Mouse (Mus musculus) CD4-positive helper T cell, adult 2 months (primary cell): Measurements from ENCODE around the gene Dennd4a.

Experiments
- DNase-seq: peaks from one replicate; pipeline ENCODE4 v3.0.0-alpha.2; 2012; ENCODE audit warnings: low read depth, missing footprints, low spot score

The Dennd4a gene

DNA sequence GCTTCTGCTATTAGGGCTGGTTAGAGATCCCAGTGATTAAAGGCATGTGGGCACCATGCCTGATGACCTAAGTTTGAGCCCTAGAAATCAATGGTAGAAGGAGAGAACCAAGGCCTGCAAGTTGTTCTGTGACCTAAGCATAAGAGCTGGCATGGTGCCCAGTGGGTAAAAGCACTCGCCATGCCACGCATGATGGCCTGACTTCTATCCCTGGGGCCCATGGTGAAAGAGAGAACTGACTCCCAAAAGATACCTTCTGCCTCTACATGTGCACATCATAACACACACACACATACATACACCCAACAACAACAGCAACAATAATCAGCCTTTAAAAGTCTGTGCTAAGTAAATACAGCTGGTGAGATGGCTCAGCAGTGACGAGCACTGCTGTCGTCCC, 102.3 kb downstream of the Dennd4a start:
- no peak for DNase-seq

DNA sequence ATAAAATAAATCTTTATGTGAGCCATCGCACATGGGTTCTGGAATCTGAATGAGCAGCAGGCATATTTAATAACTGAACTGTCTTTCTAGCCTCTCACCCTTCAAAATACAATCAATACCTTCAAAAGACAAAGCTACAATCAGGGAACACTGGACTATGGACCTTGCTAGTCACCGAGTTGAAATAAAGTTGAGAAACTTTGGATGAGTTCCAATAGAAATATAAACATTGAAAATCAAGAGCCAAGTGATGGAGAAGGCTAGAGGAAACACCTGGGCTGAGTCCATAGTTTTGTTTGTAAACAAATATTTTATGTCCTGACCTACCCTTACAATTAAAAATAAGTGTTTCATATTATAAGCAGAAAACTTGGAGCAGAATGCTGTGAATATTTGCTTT, 102.8 kb downstream of the Dennd4a start:
- DNase-seq: no peak

DNA sequence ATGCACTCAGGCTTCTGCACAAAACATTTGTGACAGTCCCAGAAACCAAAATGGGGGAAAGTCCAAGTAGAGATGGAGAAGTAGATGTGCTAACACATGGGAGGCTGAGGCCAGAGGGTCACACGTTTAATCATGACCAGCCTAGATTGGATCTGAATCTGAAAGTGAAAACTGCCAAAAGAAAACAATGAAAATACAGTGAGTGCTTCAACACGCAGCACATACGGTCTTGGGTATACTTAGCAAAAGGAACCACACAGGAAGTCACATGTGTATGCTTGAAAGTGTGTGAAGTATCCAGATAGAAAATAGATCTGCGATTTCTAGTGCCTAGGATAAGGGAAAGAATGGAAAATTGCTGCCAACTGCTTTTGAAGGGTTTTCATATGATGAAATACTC, 103.5 kb downstream of the Dennd4a start:
- peak; percentile 30 for DNase-seq

DNA sequence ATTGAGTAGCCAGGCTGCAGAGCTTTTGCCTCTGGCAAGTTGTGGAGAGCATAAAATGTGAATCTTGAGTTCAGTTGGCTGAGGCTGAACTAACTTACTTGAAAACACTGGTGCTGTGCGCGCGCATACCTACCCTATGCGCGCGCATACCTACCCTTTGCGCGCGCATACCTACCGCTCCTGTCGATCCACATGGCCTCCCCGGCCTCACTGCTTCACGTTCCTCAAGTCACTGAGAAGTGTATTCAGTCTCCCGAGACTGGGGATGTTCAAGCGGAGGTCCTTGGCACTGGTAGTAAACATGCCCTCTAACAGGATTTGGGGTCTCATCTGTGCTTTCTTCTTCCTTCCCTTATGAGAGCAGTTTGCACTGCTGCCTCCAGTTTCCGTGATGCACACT, 107.4 kb downstream of the Dennd4a start:
- peak; percentile 82 for DNase-seq

DNA sequence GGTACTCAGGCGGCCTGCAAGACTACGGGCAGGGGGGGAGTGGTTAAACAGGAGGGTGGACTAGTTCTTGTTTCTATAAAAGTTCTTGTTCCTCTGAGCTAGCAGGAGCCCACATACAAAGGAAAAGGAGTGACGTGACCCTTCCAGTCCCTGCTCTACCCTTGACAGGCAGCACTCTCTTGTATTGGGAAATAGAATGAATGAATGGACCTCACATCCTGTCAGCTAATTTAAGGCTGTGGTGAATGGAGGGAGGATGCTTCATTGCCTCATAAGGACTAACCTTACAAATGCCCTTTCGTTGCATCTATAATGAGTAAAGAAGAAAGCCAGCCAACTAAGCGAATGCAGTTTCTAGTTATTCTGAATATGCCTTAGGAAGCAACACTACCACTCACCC, 114.6 kb downstream of the Dennd4a start:
- no peak for DNase-seq

DNA sequence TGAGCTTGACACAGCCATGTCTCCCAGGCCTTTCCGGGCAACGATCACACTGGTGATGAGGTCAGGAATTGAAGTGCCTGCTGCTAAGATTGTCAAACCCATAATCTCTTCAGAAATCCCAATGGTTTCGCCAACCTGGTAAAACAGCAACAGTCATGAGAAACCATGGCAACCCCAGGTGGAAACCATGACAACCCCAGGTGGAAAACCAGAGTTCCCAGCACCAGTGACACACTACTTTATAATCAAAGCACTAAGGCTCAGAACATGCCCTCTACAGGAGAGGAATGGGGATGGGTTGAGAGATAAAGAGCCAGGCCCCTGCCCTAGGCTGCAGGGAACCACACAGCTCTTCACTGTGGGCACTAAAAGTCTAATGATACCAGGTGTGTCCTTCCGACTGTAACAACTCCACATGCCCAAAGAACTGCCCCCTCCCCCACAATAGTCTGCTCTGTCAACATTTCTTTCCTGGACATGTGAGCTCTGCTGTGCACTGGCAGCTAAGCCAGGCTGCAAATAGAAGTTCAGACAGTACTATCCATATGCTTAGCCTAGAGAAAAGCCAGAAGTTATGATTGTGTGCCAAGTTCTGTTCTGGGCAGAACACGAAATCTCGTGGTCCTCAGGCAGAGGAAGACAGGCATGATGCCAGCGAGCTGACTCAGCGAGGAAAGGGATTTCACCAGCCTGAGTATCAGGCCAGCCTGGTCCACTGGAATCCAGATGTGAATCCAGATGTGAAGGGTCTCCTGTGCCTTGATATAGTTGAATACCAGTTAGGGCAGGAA, 115.3 kb downstream of the Dennd4a start:
- DNase-seq: no peak

DNA sequence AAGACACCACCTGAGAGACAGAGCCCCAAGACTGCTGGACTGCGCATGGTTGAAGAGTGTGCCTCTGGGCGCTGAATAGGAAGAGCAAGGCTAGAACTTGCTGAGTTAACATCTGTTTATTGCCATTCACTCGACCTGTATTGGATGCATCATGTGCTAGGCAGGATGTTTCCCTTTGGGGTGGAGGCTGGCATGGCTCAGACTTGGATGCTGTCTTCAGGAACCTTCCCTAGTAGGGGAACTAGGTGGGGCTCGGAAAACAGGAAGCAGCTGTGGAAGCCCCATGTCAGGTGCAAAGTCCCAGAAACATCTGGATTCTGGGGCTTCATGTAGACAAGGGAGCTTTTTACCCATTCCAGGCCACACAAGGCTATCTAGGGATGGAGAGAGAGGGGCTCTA, 119.1 kb downstream of the Dennd4a start:
- no peak for DNase-seq

DNA sequence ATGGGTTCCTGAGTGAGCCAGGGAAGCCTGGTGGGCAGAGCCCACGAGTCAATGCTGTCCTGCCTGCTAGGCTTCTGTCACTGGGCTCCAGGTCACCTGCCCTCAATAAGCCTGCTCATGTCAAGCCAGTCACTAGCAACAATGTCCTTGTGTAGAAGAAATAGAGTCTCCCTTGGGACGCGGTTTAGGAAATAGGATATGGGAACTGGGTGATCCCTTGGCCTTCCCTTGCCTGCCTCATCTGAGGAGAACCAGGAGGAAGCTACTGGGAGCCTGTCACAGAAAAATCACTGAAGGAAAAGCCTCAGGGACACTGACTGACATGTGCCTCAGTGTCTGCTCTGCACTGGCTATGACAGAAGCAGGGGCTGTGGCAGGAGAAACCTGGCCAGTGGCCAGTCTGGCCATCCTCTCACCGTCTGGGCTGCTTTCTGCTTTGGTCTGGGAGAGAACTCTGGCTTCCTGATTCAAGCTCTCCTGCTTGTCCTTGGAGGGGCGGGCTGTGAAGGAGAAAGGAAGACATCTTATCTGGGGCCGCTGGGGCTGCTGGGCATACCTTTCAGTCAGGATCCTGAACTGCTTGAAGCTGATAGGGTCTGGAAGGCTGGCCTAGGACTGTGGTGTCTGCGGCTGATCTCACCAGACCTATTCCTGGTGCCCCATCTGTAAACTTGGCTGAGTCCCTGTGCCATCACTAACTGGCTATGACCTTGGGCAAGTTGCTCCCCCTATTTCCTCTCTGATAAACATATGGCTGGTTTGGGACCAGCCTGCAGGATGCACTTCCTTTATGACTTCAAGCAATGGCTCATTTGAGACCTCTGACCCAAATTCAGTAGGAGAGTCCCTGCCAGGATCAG, 120.8 kb downstream of the Dennd4a start:
- no peak for DNase-seq

DNA sequence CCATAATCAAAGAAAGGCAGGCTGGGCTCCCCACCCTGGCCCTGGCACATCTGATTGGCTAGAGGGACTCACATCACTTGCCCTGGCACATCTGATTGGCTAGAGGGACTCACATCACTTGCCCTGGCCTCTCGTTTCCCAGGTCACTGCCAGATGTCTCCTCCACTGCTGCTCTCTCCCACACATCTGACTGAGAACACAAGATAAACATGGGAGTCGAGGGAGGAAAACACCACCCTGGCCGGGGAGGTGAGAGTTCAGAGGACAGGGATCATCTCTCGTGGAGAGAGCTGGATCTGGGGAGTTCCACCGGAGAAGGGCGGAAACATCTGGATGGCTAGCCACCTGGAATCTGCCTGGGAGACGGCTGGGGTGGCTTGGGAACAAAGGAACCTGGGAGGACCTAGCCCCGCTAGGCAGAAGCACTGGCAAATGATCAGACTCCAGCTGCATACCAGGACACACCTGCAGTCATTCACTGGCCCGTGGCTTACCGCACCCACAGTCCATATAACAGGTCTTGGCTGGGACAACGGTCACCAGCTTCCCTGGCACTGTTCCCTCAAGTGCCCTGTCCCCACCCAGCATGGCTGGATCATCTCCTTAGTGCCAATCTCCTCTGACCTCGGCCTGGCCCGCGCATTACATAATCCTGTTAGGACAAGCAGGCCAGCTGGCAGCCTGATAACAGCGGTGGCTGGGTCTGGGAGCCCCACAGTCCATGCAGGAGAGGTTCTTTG, 123.0 kb downstream of the Dennd4a start:
- DNase-seq: no peak

DNA sequence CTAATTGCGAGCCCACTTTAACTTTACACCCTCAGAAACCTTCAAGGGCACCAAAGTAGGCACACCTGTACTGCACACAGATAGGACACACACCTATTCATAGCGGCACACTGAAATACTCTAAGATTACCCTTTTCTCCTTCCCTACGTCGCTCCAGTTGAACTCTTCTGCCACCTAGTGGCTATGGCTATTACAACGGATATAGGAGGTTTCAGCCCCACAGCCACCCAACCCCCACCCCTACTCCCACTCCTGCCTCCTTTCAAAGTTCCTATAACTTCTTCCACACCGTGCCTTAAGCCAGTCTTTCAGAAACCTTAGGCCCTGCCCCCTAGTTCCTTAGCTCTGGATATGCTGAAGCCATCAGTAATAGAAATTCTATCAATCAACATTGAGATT, 125.4 kb downstream of the Dennd4a start:
- peak; percentile 77 for DNase-seq

DNA sequence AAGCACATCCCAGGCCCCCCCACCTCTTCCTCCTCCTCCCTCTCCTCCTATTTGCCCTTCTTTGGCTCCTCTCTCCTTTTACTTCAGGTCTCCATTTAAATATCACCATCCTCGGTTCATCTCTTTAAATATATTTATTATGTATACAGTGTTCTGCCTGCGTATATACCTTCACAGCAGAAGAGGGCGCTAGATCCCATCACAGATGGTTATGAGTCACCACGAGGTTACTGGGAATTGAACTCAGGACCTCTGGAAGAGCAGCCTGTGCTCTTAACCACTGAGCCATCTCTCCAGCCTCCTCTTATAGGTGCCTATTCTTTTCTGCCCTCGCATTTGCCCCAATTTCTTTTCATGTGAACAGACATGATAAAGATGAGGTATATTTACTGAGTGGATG, 126.4 kb downstream of the Dennd4a start:
- no peak for DNase-seq

DNA sequence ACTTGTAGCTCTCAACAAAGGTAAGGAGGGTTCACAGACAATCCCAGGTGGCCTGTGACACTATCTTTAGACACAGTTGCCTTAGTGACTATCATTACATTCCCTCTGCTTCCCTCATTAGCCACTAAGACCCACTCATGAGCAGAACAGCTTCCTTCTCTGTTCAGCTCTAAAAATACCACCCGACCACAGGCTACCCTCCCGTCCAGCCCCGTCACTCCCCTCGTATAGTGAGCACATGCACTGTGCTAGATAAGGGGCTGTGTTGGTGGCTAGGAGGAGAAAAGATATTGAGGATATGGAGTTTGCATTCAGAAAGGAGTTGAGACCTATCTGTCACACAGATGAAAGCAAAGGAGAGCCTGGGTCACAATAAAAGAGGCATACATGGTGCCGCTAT, 127.4 kb downstream of the Dennd4a start:
- DNase-seq: no peak

DNA sequence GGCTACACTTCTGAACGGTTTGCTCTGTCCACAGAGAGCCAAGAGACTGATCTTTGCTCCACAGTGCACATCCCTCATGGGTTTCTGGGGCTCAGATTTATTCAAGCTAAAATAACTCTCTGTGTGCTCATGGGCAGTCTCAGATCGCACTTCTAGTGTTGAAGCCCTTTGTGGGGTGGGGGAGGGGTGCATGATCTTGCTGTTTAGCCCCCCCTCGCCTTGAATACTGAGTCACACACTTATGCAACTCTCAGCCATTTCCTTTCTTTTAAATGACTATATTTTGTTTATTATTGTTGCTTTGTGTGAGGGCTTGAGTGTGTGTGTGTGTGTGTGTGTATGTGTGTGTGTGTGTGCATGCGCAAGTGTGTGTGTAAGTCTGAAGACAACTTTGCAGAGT, 128.1 kb downstream of the Dennd4a start:
- DNase-seq: no peak

DNA sequence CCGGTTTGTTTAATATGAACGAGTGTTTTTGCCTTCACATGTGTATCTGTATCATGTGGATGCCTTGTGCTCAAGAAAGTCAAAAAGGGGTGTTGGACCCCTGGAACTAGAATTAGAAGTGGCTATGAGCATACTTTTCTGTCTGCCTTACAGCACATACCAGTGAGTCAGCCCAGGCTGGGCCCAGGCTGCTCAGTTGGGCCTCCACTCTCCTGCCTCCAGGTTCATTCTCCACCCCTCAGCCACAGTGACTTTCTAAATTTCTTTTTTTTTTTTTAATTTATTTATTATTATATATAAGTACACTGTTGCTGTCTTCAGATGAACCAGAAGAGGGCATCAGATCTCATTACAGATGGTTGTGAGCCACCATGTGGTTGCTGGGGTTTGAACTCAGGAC, 128.7 kb downstream of the Dennd4a start:
- no peak for DNase-seq

DNA sequence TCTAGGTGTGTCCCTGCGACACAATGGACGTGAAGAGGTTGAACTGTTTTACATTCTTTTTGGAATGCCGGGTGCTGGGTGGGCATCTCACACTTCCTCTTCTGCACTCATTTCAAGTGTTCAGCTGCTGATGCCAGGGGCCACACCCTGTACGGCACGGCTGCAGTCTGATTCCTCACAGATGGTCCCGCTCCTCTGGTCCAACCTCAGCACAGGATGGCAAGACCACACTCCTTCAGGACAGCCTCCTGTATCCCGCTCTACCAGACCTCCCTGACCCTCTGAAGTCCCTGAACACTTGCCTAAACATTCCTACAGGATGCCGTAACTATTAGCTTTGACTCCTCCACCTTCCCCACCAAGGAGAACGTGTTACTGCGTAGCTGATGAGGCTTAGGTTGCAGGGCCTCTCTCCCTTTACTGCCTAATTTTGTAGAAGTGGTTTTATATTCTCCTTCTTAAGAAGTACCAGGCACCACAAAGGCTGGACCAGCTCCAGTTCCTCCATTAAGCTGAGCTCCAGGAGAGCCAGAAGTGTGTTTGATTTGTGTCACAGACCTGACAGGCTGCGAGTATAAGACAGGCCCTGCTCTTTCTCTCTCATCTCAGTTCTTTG, 129.7 kb downstream of the Dennd4a start:
- no peak for DNase-seq

DNA sequence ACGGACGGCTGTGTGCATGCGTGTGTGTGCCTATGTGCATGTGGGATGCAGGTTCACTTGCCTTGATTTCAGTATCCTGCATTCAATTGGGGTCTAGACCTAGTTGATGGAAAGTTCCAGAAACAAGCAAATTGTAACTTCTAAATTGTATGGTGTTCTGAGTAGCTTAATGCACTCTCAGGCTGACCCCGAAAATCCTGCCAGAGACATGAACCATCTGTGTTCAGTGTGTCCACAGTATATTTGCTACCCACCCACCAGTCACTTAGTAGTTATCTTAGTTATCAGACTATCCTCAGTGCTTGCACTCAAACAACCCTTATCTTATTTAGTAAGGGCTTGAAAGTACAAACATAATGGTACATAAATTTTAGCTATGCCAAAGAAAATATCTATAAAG, 130.5 kb downstream of the Dennd4a start:
- no peak for DNase-seq

DNA sequence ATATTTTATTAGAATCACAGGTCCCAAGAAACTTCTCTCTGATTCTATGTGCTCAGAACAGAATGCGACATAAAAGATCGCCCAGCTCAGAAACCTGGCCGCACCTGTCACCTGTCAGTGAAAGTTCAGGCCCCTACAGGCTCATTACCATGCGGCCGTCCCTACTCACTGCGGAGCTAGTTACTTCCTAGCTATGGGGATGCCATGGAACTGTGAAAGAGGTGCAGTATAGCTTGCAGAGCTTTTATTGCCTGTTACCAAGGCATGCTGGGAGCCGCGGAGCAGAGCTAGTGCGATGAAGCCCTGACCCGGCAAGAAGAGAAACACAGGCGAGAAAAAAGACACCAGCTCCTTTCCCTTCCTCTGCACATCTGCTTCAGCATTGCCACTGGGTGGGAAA, 132.9 kb downstream of the Dennd4a start:
- DNase-seq: no peak

DNA sequence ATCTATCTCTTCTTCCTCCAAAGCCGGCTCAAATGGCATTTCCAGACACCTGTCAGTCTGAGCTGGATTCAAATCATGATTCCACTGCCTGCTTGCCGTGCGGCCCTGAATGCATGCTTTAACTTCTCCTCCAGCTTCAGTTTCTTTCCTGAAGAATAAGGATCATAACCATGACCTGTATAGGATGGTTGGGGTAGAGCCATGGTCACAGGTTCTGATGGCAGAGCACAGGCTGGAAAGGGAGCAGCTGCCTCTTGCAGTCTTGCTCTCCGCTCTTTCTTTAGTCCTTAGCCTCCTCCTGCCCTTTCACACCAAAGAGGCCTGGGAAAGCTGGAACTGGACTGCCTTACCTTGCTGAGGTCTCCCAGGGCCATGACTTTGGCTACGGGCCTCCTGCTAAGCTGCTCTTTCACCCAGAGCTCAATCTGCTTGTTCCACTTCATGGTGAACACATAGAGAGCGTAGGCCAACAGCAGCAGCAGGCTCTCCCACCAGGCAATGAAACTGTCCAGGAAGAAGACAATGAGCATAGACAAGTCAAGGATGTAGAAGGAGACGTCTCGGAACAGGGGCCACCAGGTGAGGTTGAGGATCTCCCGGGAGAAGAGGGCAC, 136.4 kb downstream of the Dennd4a start:
- no peak for DNase-seq

DNA sequence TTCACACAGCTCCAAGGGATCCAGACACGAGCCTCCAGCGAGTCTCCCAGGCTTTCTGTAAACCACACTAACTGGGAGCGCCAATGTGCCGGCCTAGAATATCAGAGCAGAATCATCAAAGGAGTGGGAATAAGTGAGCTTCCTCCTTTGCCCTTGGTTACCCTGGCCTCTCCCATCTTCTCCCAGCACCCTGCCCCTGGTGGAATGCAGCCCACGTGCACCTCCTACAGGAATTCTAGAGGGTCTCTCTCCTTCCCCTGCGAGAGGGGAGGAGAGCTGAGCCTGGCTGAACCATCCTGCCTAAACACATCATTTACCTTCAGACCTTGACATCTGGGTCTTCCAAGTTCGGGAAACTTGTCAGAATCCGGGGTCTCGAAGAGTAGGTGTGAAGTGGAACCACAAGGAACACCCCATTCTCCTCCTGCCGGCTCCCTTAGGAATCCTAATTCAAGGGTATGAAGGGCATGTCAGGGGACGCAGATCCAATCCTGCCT, 140.1 kb downstream of the Dennd4a start, which contains the start of gene Slc24a1:
TSS of gene Slc24a1 (minus strand) at position 447 of the 497 bp plus-strand sequence.
- DNase-seq: no peak

DNA sequence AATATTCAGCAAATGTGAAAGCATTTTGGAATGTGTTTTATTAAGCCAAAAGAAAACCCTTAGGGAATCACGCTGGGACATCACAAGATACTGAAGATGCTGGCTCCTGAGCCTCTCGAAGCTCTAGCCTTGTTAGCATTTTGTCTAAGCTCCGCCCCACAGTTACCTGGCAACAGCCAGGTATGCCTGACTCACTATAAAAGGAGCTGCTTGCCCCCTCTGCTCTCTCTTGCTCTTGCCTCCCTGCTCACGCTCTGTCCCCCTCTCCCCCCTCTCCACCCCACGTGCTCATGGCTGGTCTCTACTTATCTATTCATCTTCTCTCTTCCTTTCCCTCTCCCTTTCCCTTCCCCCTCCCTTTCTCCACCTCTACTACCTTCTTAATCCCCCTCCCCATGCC, 140.9 kb downstream of the Dennd4a start:
- no peak for DNase-seq

DNA sequence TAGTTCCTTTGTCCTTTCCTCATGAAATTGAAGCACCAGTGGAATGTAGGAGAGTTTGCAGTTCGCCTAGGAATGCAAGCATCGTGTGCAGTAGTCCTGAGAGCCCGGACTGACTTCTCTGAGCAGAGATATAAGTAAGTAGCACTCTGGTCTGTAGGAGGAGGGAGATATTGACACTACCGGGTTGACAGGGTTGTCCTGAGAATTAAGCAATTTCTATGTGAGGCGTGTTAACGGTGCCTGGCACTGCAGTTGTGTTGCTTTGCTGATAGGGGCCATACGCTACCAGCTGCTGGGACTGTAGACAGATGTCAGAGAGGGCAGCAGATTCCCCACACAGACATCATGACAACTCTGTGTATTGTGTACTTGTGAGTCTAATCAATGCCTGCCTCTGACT, 142.1 kb downstream of the Dennd4a start:
- no peak for DNase-seq
